ENCODE assay signal across 9 mouse cellular contexts in genomic region chr3:131812968-131813367, GRCm38 (mm10).
A peak's percentile ranks its signal among the peaks of the same experiment; 100 is the strongest.
DNase-seq lines count a peak whose midpoint lies in the region; ATAC-seq and TF ChIP-seq lines count a peak whose summit lies in the region.
"Had no signal": no experiment of that assay in that cellular context is flagged by ENCODE, and none has a peak within 500 bp of the region (broad histone marks: within the 10 kb centered on the region; RNA-seq: fewer than 3 reads in every experiment).

No protein-coding gene starts in this region.

- no peak overlapping the region for H3K9ac ChIP-seq in forebrain, embryonic 16.5 days (replicated peaks; ENCODE audit: low read depth, low read length)
- H3K9ac ChIP-seq in midbrain, postnatal 0 days (replicated peaks; ENCODE audit: low read length, poor library complexity, severe bottlenecking), result no peak overlapping the region

- intact Hi-C loops in left cerebral cortex, postnatal 10 days (cut with DNase I), result loop anchor here (5.0 kb wide), 1 partner anchor 274 kb away; the partner anchor contains the start of gene Dkk2
- intact Hi-C loops in gastrocnemius, postnatal 14 days (cut with DNase I; ENCODE audit: low total_unique reads), result no loop called here

- H3K27ac ChIP-seq in forebrain, embryonic 16.5 days (ENCODE audit: low read length), result no peak overlapping the region
- H3K27ac ChIP-seq in forebrain, embryonic 10.5 days, result no peak overlapping the region
- H3K27ac ChIP-seq in midbrain, postnatal 0 days (ENCODE audit: low read depth, low read length), result no peak overlapping the region

- H3K9me3 ChIP-seq in forebrain, embryonic 16.5 days (ENCODE audit: control insufficient read depth, low read length), result no peaks in the 10 kb centered on the region
- no peaks in the 10 kb centered on the region for H3K9me3 ChIP-seq in forebrain, embryonic 10.5 days
- no peaks in the 10 kb centered on the region for H3K9me3 ChIP-seq in midbrain, postnatal 0 days (ENCODE audit: low read length)

- peak; percentile 57 for ATAC-seq in forebrain, embryonic 16.5 days
- peak; percentile 69; the same call in 1 of the 2 replicates for ATAC-seq in midbrain, postnatal 0 days (ENCODE audit: low FRiP score)
- ATAC-seq in megakaryocyte progenitor cell, adult 5-6 weeks (replicated peaks; ENCODE audit: poor library complexity), result no peak

- 50% methylated on average over 6 of the region's 6 CpGs for WGBS in forebrain, embryonic 16.5 days
- WGBS in forebrain, embryonic 10.5 days, result 57% methylated on average over 6 of the region's 6 CpGs
- 53% methylated on average over 6 of the region's 6 CpGs for WGBS in midbrain, postnatal 0 days

- peak; percentile 71 for TF ChIP-seq CTCF in midbrain, postnatal 0 days (IDR thresholded peaks at IDR 0.05)

- H3K4me3 ChIP-seq in forebrain, embryonic 16.5 days (replicated peaks; ENCODE audit: low read length), result no peak overlapping the region
- H3K4me3 ChIP-seq in forebrain, embryonic 10.5 days, result no peak overlapping the region
- no peak overlapping the region for H3K4me3 ChIP-seq in midbrain, postnatal 0 days (ENCODE audit: low read depth, low read length)
- H3K4me3 ChIP-seq: erythroblast, embryonic 14.5 days had no signal

- no peaks in the 10 kb centered on the region for H3K27me3 ChIP-seq in forebrain, embryonic 16.5 days (replicated peaks; ENCODE audit: control insufficient read depth, insufficient read depth, low read length)
- H3K27me3 ChIP-seq in forebrain, embryonic 10.5 days (ENCODE audit: poor library complexity, severe bottlenecking), result no peaks in the 10 kb centered on the region
- H3K27me3 ChIP-seq in midbrain, postnatal 0 days (ENCODE audit: insufficient read depth, low read length), result no peaks in the 10 kb centered on the region

- no peak overlapping the region for H3K4me2 ChIP-seq in forebrain, embryonic 16.5 days (ENCODE audit: low read length)
- no peak overlapping the region for H3K4me2 ChIP-seq in midbrain, postnatal 0 days (ENCODE audit: low read depth, low read length, poor library complexity, severe bottlenecking)

- DNase-seq in forebrain, embryonic 10.5 days (ENCODE audit: extremely low spot score, low spot score), result no peak
- peak; percentile 19 to 21 for DNase-seq in left cerebral cortex, postnatal 10 days (ENCODE audit: extremely low spot score in 1 of 2, low spot score in 2 of 2)
- no peak for DNase-seq in left cerebral cortex, adult 8-10 months (ENCODE audit: low spot score in 2 of 2)
- DNase-seq in R1 (ENCODE audit: low read depth, low spot score), result peak; percentile 28
- DNase-seq in midbrain, postnatal 0 days (ENCODE audit: low spot score), result peak; percentile 69
- DNase-seq in gastrocnemius, postnatal 14 days, result no peak

- no peaks in the 10 kb centered on the region for H3K4me1 ChIP-seq in forebrain, embryonic 16.5 days (replicated peaks; ENCODE audit: control insufficient read depth, insufficient read depth, low read length)
- H3K4me1 ChIP-seq in forebrain, embryonic 10.5 days, result no peaks in the 10 kb centered on the region
- no peaks in the 10 kb centered on the region for H3K4me1 ChIP-seq in midbrain, postnatal 0 days (ENCODE audit: insufficient read depth, low read length)

- H3K36me3 ChIP-seq in forebrain, embryonic 16.5 days (ENCODE audit: control insufficient read depth, insufficient read depth), result no peaks in the 10 kb centered on the region
- H3K36me3 ChIP-seq in forebrain, embryonic 10.5 days (replicated peaks), result no peaks in the 10 kb centered on the region
- no peaks in the 10 kb centered on the region for H3K36me3 ChIP-seq in midbrain, postnatal 0 days (ENCODE audit: insufficient read depth, low read length)

Comparison
In these comparisons a context has a peak if more than half of its experiments do, and no peak if none do; other contexts are left out.
1. DNase-seq: peak in left cerebral cortex, postnatal 10 days (2 of 2), R1 (single experiment) and midbrain, postnatal 0 days (single experiment); none in forebrain, embryonic 10.5 days (single experiment), left cerebral cortex, adult 8-10 months (0 of 2) and gastrocnemius, postnatal 14 days (single experiment).